Mouse (Mus musculus) lung, embryonic 15.5 days (tissue): Measurements from ENCODE around the gene Slc7a1. TPM values are rescaled to one million over a fixed set of nuclear protein-coding genes. Genes with fewer than 3 reads are reported as not detected.

Experiments used
- polyA plus RNA-seq: library from polyadenylated mRNA; unstranded; fragments of >200 nt; fragmentation: Nextera tagmentation; extraction: Ambion mirVana; gene quantifications from 2 replicates; pipeline ENCODE4 v1.2.1, GENCODE M21; 2015

The Slc7a1 gene
- polyA plus RNA-seq, 1 experiment from 2014 or later = 15.5 TPM

Other genes with a start within 250 kb of the Slc7a1 start
- gene Ubl3, start 152.9 kb upstream of the Slc7a1 start, polyA plus RNA-seq = 85.2 and 88.1 TPM in 2 replicates